Mouse (Mus musculus): ENCODE results near the gene Gsta3.

DNA sequence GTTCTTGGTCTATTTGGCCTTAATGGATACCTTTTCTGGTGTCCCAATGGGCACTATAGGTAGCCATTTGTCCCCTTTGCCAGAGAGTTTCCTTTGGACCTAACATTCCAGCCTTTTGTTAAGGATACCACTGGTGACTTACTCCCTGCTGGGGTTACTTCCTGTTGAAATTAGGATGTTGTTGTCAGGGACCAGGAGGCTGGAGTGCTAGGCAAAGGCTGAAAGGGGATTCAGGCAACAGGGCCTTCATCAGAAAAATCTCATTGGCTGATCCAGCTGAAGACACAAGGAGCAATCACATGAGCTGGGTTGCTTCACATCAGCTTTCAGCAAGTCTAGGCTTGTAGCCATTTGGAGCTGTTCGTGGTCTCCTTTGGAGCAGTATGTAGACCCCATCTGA, 34.1 kb upstream of the Gsta3 start:
- TF ChIP-seq CTCF (IDR thresholded peaks at IDR 0.05; ENCODE audit: borderline replicate concordance, insufficient read depth, low read length) (no peak), POLR2A (IDR thresholded peaks at IDR 0.05; ENCODE audit: low read depth, low read length) (no peak)

All from embryonic fibroblast, embryonic 13.5 days (primary cell).